Mouse (Mus musculus) cortical plate, adult 2 months (tissue): Measurements from ENCODE around the gene Jph2.

Experiments
- CTCF ChIP-seq: fragments of 200-500 bp; IDR thresholded peaks from 2 replicates; pipeline ENCODE4 v1.5.1; 2011; ENCODE audit warnings: mild to moderate bottlenecking, control low read depth, low read length; ENCODE audit not compliant: insufficient read depth; ENCODE audit errors: extremely low read depth
- POLR2A ChIP-seq: fragments of 200-500 bp; IDR thresholded peaks from 2 replicates; pipeline ENCODE4 v1.6.1; 2011; ENCODE audit warnings: mild to moderate bottlenecking, low read length, control low read depth; ENCODE audit not compliant: insufficient read depth; ENCODE audit errors: extremely low read depth

DNA sequence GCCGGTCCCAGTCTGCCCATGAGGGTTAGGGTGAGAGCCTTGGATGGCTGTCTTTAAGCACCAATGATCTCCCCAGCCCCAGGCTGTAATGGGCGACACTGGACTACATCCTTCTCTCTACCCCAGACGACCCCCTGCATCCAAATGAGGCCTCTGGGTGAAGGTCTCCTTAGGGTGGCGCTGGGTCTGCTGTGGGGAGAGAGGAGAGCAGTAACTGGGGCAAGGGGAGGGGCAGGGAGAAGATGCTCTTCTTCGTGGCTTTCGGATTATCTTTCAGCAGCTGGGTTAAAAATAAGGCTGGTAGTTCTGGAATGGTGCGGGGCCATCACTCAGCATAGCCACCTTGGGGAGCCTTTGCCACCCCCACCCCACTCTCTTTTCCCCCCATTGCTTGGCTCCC is 49.1 kb downstream of the Jph2 start:
- TF ChIP-seq POLR2A: no peak
- no peak for TF ChIP-seq CTCF
